Mouse (Mus musculus): Measurements from ENCODE around the gene Skp1a. TPM values are rescaled to one million over a fixed set of nuclear protein-coding genes. Genes with fewer than 3 reads are reported as not detected.
A peak's percentile ranks its signal among the peaks of the same experiment; 100 is the strongest.

Gene Skp1a
- polyA plus RNA-seq, 1 experiment from 2014 or later = 1,177 TPM

GRCm38 (mm10) chr11:52281568-52282328, 50.0 kb downstream of the Skp1a start:
- ATAC-seq (replicated peaks; ENCODE audit: insufficient number of reproducible peaks, low FRiP score, low TSS enrichment, low read depth) = no peak
- Histone ChIP-seq H3K9me3 (replicated peaks; ENCODE audit: control insufficient read depth, low read length) (no peaks in the 10 kb centered on the region), H3K4me2 (ENCODE audit: low read depth, low read length) (peak overlapping the region; percentile 98; the same call in 1 of the 2 replicates), H3K27me3 (ENCODE audit: control insufficient read depth, insufficient read depth, low read length) (peaks cover 21% of the 10 kb centered on the region), H3K36me3 (replicated peaks; ENCODE audit: control insufficient read depth, insufficient read depth, low read depth, low read length) (no peaks in the 10 kb centered on the region), H3K4me3 (ENCODE audit: low read depth, low read length) (peak overlapping the region; percentile 64), H3K4me1 (ENCODE audit: control insufficient read depth, insufficient read depth, low read length) (peaks cover 13% of the 10 kb centered on the region), H3K27ac (replicated peaks; ENCODE audit: low read depth, low read length) (no peak overlapping the region), H3K9ac (replicated peaks; ENCODE audit: low read length) (no peak overlapping the region)
- no peak for DNase-seq (ENCODE audit: low spot score)
- 67% methylated on average over 19 of the region's 19 CpGs for WGBS

GRCm38 (mm10) chr11:52282420-52282773, 50.6 kb downstream of the Skp1a start:
- H3K27ac ChIP-seq (replicated peaks; ENCODE audit: low read depth, low read length) = no peak overlapping the region

GRCm38 (mm10) chr11:52282774-52283595, 51.2 kb downstream of the Skp1a start, which contains the start of gene Tcf7:
Gene Tcf7 (minus strand): TSS chr11:52283014.
- Histone ChIP-seq H3K9me3 (replicated peaks; ENCODE audit: control insufficient read depth, low read length) (no peaks in the 10 kb centered on the region), H3K27ac (replicated peaks; ENCODE audit: low read depth, low read length) (no peak within 1 kb of the TSS; the same call in 1 of the 2 replicates), H3K4me2 (ENCODE audit: low read depth, low read length) (peak within 1 kb of the TSS; percentile 98), H3K4me3 (ENCODE audit: low read depth, low read length) (peak within 1 kb of the TSS; percentile 64), H3K36me3 (replicated peaks; ENCODE audit: control insufficient read depth, insufficient read depth, low read depth, low read length) (no peaks in the 10 kb centered on the region), H3K9ac (replicated peaks; ENCODE audit: low read length) (peak within 1 kb of the TSS; percentile 67), H3K4me1 (ENCODE audit: control insufficient read depth, insufficient read depth, low read length) (peaks cover 13% of the 10 kb centered on the region), H3K27me3 (ENCODE audit: control insufficient read depth, insufficient read depth, low read length) (peaks cover 21% of the 10 kb centered on the region)
- DNase-seq (ENCODE audit: low spot score) (peak; percentile 78), ATAC-seq (replicated peaks; ENCODE audit: insufficient number of reproducible peaks, low FRiP score, low TSS enrichment, low read depth) (peak; percentile 48; the same call in 1 of the 2 replicates)
- WGBS = under 1% methylated on average over 72 of the region's 97 CpGs

More at GRCm38 (mm10) chr11:52282420-52282773, 50.6 kb downstream of the Skp1a start:
- Histone ChIP-seq H3K4me2 (ENCODE audit: low read depth, low read length) (peak overlapping the region; percentile 98), H3K4me1 (ENCODE audit: control insufficient read depth, insufficient read depth, low read length) (peaks cover 13% of the 10 kb centered on the region), H3K4me3 (ENCODE audit: low read depth, low read length) (peak overlapping the region; percentile 64), H3K9ac (replicated peaks; ENCODE audit: low read length) (peak overlapping the region; percentile 67), H3K9me3 (replicated peaks; ENCODE audit: control insufficient read depth, low read length) (no peaks in the 10 kb centered on the region), H3K27me3 (ENCODE audit: control insufficient read depth, insufficient read depth, low read length) (peaks cover 21% of the 10 kb centered on the region), H3K36me3 (replicated peaks; ENCODE audit: control insufficient read depth, insufficient read depth, low read depth, low read length) (no peaks in the 10 kb centered on the region)
- DNase-seq (ENCODE audit: low spot score) (peak; percentile 43), ATAC-seq (replicated peaks; ENCODE audit: insufficient number of reproducible peaks, low FRiP score, low TSS enrichment, low read depth) (no peak)
- under 1% methylated on average over 19 of the region's 19 CpGs for WGBS

- ATAC-seq (replicated peaks; ENCODE audit: insufficient number of reproducible peaks, low FRiP score, low TSS enrichment, low read depth) (no peak), DNase-seq (ENCODE audit: low spot score) (peak; percentile 68)
- Histone ChIP-seq H3K27ac (replicated peaks; ENCODE audit: low read depth, low read length) (no peak overlapping the region), H3K4me3 (ENCODE audit: low read depth, low read length) (peak overlapping the region; percentile 64), H3K36me3 (replicated peaks; ENCODE audit: control insufficient read depth, insufficient read depth, low read depth, low read length) (no peaks in the 10 kb centered on the region), H3K27me3 (ENCODE audit: control insufficient read depth, insufficient read depth, low read length) (peaks cover 21% of the 10 kb centered on the region), H3K4me1 (ENCODE audit: control insufficient read depth, insufficient read depth, low read length) (peaks cover 13% of the 10 kb centered on the region), H3K9ac (replicated peaks; ENCODE audit: low read length) (no peak overlapping the region; the same call in 1 of the 2 replicates), H3K4me2 (ENCODE audit: low read depth, low read length) (peak overlapping the region; percentile 98), H3K9me3 (replicated peaks; ENCODE audit: control insufficient read depth, low read length) (no peaks in the 10 kb centered on the region)
- 7% methylated on average over 42 of the region's 44 CpGs for WGBS
These were observed 52.1 kb downstream of the Skp1a start for GRCm38 (mm10) chr11:52283596-52284571.

- ATAC-seq (replicated peaks; ENCODE audit: insufficient number of reproducible peaks, low FRiP score, low TSS enrichment, low read depth) (no peak), DNase-seq (ENCODE audit: low spot score) (no peak)
- Histone ChIP-seq H3K27ac (replicated peaks; ENCODE audit: low read depth, low read length) (no peak overlapping the region), H3K4me3 (ENCODE audit: low read depth, low read length) (no peak overlapping the region), H3K36me3 (replicated peaks; ENCODE audit: control insufficient read depth, insufficient read depth, low read depth, low read length) (no peaks in the 10 kb centered on the region), H3K9me3 (replicated peaks; ENCODE audit: control insufficient read depth, low read length) (no peaks in the 10 kb centered on the region), H3K4me1 (ENCODE audit: control insufficient read depth, insufficient read depth, low read length) (peaks cover 13% of the 10 kb centered on the region), H3K9ac (replicated peaks; ENCODE audit: low read length) (no peak overlapping the region), H3K4me2 (ENCODE audit: low read depth, low read length) (no peak overlapping the region), H3K27me3 (ENCODE audit: control insufficient read depth, insufficient read depth, low read length) (peaks cover 21% of the 10 kb centered on the region)
- WGBS = 10% methylated on average over 16 of the region's 16 CpGs
These were observed 54.6 kb downstream of the Skp1a start for GRCm38 (mm10) chr11:52286301-52286957.

- Histone ChIP-seq H3K4me3 (ENCODE audit: low read depth, low read length) (no peak overlapping the region), H3K4me2 (ENCODE audit: low read depth, low read length) (no peak overlapping the region), H3K9me3 (replicated peaks; ENCODE audit: control insufficient read depth, low read length) (no peaks in the 10 kb centered on the region), H3K27me3 (ENCODE audit: control insufficient read depth, insufficient read depth, low read length) (peaks cover 21% of the 10 kb centered on the region), H3K4me1 (ENCODE audit: control insufficient read depth, insufficient read depth, low read length) (peaks cover 13% of the 10 kb centered on the region), H3K36me3 (replicated peaks; ENCODE audit: control insufficient read depth, insufficient read depth, low read depth, low read length) (no peaks in the 10 kb centered on the region), H3K27ac (replicated peaks; ENCODE audit: low read depth, low read length) (no peak overlapping the region), H3K9ac (replicated peaks; ENCODE audit: low read length) (no peak overlapping the region)
- ATAC-seq (replicated peaks; ENCODE audit: insufficient number of reproducible peaks, low FRiP score, low TSS enrichment, low read depth) (no peak), DNase-seq (ENCODE audit: low spot score) (peak; percentile 63)
- WGBS = 12% methylated on average over 4 of the region's 4 CpGs
These were observed 55.1 kb downstream of the Skp1a start for GRCm38 (mm10) chr11:52286958-52287305.

- no peaks in the 10 kb centered on the region for H3K9me3 ChIP-seq (replicated peaks; ENCODE audit: control insufficient read depth, low read length)
- 77% methylated on average over 7 of the region's 7 CpGs for WGBS
These were observed 60.6 kb downstream of the Skp1a start for GRCm38 (mm10) chr11:52292346-52292745.

More at GRCm38 (mm10) chr11:52292346-52292745, 60.6 kb downstream of the Skp1a start:
- Histone ChIP-seq H3K9ac (replicated peaks; ENCODE audit: low read length) (no peak overlapping the region; the same call in 1 of the 2 replicates), H3K4me1 (ENCODE audit: control insufficient read depth, insufficient read depth, low read length) (no peaks in the 10 kb centered on the region), H3K27ac (replicated peaks; ENCODE audit: low read depth, low read length) (no peak overlapping the region), H3K36me3 (replicated peaks; ENCODE audit: control insufficient read depth, insufficient read depth, low read depth, low read length) (no peaks in the 10 kb centered on the region), H3K27me3 (ENCODE audit: control insufficient read depth, insufficient read depth, low read length) (no peaks in the 10 kb centered on the region), H3K4me2 (ENCODE audit: low read depth, low read length) (no peak overlapping the region), H3K4me3 (ENCODE audit: low read depth, low read length) (no peak overlapping the region)
- DNase-seq (ENCODE audit: low spot score) = no peak
- ATAC-seq (replicated peaks; ENCODE audit: insufficient number of reproducible peaks, low FRiP score, low TSS enrichment, low read depth) = no peak
